Mouse (Mus musculus) lung, postnatal 36 days (tissue): ENCODE results near the gene Pcyt2.

Source experiments
- DNase-seq: peaks from one replicate; pipeline ENCODE4 v3.0.0; 2022; ENCODE audit warnings: mixed read lengths

The Pcyt2 gene

DNA sequence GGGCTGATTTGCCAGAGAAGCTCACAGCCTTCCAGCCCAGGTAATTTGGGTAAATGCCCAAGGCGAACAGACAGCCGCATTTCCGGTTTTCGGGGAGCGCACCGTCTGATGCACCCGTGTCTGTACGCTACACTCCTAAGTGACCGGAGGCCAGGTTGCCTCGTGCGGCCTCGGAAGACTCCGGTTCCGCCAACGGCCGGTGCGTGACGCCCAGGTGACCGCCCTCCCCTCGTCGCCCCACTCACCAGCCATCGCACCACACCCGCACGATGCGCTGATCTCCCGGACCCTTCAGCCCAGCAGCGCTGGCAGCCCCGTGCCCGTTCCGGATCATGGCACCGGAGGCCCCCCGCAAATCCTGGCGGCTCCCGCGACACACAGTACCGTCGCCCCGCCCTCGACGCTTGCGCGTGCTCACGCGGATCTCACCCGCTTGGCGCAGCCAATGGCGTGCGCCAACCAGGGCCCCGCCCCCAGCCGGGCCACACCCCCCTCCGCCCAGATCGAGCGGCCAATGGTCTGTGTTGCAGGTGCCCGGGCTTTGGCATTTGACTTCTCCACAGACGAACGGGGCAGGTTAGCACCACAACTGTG is at the start of gene Pcyt2:
Gene Pcyt2, minus strand, starts transcription at position 418 of the 594 bp plus-strand sequence.
- peak; percentile 95 for DNase-seq

DNA sequence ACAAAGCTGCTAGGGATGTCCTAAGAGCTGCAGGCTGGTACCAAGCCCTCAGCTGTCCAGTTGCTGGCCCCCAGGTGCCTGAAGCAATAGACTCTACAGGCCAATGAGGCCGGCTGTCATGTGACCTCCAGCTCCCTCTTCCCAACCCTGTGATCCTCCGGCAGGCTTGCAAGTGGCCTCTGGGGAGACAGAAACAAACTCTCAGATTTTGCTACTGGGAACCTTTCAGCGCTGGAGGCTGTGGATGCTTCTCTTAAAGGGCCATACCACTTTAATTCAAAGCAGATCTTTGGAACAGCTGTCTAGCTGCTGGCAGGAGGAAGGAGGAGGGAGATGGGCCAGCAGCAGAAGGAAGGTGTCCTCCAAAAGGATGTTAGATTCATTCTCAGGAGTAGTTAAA is 48.9 kb upstream of the Pcyt2 start:
- no peak for DNase-seq

- DNase-seq, result peak; percentile 72
Observed at GRCm38 (mm10) chr11:120665406-120665805, 47.7 kb upstream of the Pcyt2 start.

GRCm38 (mm10) chr11:120663714-120664113 is 46.0 kb upstream of the Pcyt2 start:
- no peak for DNase-seq

- DNase-seq, result no peak
Observed at GRCm38 (mm10) chr11:120662759-120663158, 45.0 kb upstream of the Pcyt2 start.

- no peak for DNase-seq
Observed at GRCm38 (mm10) chr11:120661076-120661460, 43.3 kb upstream of the Pcyt2 start, which contains the start of gene Notum. Gene Notum (minus strand): TSS chr11:120661175.

- no peak for DNase-seq
Observed at GRCm38 (mm10) chr11:120660301-120661075, 42.8 kb upstream of the Pcyt2 start.

DNA sequence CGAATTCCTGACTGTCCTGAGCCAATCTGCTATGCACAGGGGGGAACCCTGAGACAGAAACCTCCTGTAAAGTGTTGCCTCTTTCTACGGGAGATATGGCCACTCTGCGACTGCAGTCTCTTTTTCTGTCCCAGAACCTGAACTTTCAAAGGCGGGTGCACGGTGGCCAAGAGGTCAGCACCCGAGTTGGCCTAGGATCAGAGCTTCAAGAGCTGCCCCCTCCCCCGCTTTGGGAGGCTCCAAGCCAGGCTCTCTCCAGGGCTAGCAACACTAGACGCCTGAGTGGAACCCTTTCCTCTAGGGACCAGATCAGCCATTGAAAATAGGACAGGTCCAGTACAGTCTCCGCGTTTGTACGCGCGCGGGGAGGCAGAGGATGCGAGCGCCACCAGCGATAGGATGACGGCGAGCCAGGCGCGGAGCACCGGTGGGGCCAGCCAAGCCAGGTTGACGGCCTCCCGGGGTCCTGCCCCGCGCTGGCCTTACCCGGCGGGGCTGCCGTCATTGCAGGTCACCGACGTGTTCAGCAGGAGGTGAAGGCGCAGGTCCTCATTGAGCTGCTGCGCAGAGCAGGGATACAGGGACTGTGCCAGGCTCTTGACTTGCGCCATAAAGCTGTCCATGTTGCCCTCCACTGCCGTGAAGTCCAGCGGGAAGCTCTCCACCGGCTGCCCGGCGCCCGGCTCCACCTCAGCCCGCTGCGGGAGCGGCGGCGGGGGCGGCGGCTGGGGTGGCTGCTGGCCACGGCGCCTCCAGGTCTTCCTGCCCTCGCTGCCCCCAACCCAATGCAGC is 42.0 kb upstream of the Pcyt2 start:
- DNase-seq, result no peak

DNA sequence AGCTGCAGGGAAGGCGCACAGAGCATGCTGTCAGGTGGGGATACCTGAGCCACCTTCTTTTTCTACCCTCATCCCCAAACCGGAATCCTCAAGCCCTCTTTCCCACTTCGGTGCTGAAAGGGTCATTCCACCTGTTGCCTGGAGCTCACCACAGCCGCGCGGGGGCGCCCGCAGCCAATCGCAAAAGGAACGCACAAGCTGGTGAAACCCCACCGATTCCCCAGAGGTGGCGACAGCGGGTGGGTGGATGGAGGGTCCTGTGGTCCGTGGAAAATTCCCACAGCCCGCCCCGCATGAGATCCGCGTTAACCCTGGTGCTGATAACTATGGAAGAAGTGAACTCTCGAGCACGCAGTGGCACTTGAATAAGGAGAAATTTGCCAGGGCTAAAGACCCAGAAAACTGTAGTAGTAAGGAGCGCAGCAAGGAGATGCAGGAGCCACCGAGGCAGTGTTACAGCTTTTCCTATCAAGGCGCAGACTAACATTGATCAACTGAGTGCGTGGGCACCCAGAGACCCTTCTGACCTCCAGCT is 41.2 kb upstream of the Pcyt2 start:
- DNase-seq, result peak; percentile 92

GRCm38 (mm10) chr11:120657301-120657700 is 39.6 kb upstream of the Pcyt2 start:
- no peak for DNase-seq

- no peak for DNase-seq
Observed at GRCm38 (mm10) chr11:120654741-120655140, 37.0 kb upstream of the Pcyt2 start.

DNA sequence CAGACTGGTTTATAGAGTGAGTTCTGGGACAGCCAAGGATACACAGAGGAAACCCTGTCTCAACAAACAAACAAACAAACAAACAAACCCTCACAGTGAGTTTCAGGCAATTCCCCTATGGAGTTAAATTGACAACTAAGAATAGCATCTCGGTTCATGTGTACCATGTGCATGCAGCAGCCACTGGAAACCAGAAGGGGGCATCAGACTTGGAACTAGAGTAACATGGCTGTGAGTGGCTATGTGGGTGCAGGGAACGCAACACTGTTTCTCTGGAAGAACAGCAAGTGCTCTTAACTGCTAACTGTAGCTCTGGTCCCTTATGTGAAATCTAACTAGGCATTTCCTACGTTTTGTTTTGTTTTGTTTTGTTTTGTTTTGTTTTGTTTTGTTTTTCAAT is 34.1 kb upstream of the Pcyt2 start:
- no peak for DNase-seq

- DNase-seq, result peak; percentile 53
Observed at GRCm38 (mm10) chr11:120648001-120648476, 30.3 kb upstream of the Pcyt2 start, which contains the start of gene Myadml2. Gene Myadml2 (minus strand): TSS chr11:120648158.

DNA sequence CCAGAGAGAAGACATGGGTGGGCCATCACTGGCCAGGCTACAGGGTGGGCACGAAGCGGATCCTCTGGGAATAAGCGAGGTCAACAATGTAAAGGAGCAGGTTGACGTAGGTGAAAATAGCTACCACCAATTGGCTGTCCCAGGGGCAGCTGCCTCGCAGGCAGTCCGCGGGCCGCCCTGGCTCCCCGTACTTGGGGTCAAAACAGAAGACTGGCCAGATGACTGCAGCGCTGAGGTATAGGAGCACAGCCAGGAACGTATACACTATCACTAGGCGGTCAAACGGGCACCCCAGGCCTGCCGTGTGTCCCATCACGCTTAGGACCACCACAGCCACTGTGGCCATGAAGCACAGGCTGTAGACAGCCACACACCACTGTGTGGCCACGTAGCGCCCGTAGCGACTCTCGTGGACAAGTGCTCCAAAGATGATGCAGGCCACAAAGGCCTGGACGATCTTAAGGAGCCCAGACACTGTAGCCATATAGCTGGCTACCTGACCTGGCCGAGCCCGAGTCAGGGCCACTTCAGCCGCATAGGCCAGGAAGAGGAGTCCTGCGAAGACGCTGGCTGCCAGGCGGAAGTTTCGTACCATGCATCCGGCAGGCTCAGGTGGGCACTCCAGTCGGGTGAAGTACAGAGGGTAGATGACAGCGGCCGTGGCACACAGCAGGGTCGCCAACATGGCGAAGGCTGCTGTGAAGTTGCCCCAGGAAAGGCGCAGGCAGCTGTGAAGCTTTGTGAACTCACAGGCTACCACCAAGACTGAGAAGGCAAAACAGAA is 29.5 kb upstream of the Pcyt2 start:
- DNase-seq, result no peak

DNA sequence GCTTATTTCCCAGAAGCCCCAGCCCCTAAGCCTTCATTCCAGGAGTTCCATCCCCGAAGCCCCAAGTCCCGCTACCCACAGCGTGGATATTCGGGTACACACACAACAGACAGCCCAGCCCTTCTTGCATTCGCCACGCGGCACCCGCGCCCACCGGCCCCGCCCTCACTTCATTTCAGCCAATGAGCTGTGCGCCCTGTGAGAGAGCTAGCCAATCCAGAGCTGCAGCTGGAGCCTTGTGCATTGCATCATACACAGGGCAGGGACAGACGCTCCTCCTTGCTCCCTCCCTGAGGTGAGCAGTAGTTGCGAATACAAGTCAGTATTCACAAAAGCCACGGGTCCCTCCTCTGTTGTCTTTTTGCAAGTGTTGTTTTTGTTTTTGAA is 25.9 kb upstream of the Pcyt2 start, which contains the start of gene Pycr1:
Gene Pycr1, minus strand, starts transcription at position 169 of the 387 bp plus-strand sequence.
- DNase-seq, result peak; percentile 98

GRCm38 (mm10) chr11:120642939-120643600 is 25.3 kb upstream of the Pcyt2 start:
- no peak for DNase-seq

- no peak for DNase-seq
Observed at GRCm38 (mm10) chr11:120641869-120642268, 24.1 kb upstream of the Pcyt2 start.

DNA sequence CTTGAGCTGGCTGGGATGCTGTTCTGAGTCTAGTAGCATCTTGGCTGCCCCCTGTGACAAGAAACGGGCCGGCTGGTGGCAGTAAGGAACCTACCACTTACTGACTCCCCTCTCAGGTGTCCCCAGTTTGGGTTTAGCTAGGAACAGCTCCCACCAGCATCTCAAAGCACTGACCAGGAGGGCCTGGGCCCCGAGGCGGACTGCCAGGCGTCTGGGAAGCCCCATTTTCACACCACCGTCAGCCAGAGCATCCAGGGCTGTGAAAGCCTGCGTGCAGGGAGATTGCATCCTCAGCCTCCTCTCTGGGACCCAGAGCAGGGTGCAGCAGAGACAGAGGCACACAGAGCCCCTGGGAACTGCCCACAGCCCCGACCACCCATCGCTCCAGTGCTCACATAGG is 23.5 kb upstream of the Pcyt2 start:
- no peak for DNase-seq

DNA sequence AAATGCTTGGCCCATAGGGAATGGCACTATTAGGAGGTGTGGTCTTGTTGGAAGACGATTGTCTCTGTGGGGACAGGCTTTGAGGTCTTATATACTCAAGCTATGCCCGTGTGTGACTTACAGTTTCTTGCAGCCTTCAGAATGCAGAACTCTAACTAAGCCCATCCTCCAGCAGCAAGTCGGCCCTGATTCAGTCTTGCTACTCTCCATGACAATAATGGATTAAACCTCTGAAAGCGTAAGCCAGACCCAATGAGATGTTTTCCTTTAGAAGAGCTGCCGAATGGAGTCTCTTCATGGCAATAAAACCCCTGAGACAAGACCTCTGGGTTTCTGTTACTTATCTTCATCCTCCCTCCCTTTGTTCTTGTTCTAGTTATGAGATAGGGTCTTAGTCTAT is 17.1 kb upstream of the Pcyt2 start:
- DNase-seq, result no peak

DNA sequence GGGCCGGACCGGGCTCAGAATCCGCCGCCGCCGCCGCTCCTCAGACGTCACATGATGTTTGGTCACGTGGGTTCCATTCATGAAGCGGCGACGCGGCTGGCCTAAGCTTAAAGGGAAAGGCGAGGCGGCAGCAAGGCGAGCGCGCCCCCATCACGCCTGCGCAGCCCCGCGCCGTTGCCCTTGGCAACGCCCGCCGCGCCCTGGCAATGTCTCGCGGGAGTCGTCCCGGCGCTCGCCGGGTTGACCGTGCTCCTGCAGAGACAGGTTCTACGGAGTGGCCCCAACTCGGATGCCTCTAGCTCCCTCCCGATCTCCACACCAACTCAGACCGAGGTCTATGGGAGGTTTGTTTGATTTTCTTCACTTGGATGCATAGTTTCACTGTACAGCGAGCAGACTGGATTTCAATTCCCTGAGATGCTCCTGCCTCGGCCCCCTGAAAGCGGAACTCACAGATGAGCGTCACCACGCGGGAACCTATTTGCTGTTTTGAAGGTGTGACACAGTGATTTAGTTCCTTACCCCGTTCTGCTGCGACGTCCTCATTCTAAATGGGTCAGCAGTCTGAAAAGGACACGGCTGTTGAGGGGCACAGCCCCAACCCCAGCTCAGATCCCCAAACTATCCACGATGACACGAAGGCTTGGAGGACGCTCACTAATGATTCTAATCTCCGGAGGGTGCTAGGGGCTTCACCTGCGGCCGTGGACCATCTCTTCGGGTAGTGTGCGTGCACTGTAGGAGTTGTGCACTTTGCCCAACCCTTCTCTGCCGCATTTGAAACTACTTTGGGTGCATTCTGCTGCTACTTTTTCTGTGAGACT is 16.0 kb upstream of the Pcyt2 start, which contains the start of gene Mafg:
Gene Mafg, minus strand, starts transcription at position 81 of the 824 bp plus-strand sequence.
- DNase-seq, result peak; percentile 97
